Mouse (Mus musculus) heart, embryonic 16.5 days (tissue): ENCODE measurements around the gene Chkb. TPM values are rescaled to one million over a fixed set of nuclear protein-coding genes. Genes with fewer than 3 reads are reported as not detected.

Source experiments
- ATAC-seq: fragments of 200-750 bp; cut with Nextera tagmentation; replicated peaks from 2 replicates; pipeline ENCODE4 v1.8.0; 2017; ENCODE audit warnings: moderate number of reproducible peaks; ENCODE audit not compliant: insufficient read depth, low FRiP score; ENCODE audit errors: extremely low read depth
- H3K27ac ChIP-seq: fragments of 300-500 bp; sonication (generic); 2 replicates; pipeline ENCODE4 v1.5.1; 2014; ENCODE audit warnings: mild to moderate bottlenecking, low read length, control low read depth, moderate library complexity
- H3K27me3 ChIP-seq: fragments of 300-500 bp; sonication (generic); 2 replicates; pipeline ENCODE4 v1.6.1; 2014; ENCODE audit warnings: low read length, mixed read lengths; ENCODE audit not compliant: control insufficient read depth, insufficient read depth
- H3K36me3 ChIP-seq: fragments of 300-500 bp; sonication (generic); 2 replicates; pipeline ENCODE4 v1.6.1; 2014; ENCODE audit not compliant: control insufficient read depth, insufficient read depth
- H3K4me1 ChIP-seq: fragments of 300-500 bp; sonication (generic); 2 replicates; pipeline ENCODE4 v1.6.1; 2014; ENCODE audit warnings: low read length, mixed read lengths; ENCODE audit not compliant: control insufficient read depth, insufficient read depth
- H3K4me2 ChIP-seq: fragments of 300-500 bp; sonication (generic); 2 replicates; pipeline ENCODE4 v1.6.1; 2014; ENCODE audit warnings: low read depth, mild to moderate bottlenecking, control low read depth, low read length
- H3K4me3 ChIP-seq: fragments of 300-500 bp; sonication (generic); 2 replicates; pipeline ENCODE4 v1.5.1; 2014; ENCODE audit warnings: mild to moderate bottlenecking, control low read depth, low read length
- H3K9ac ChIP-seq: fragments of 300-500 bp; sonication (generic); 2 replicates; pipeline ENCODE4 v1.6.1; 2014; ENCODE audit warnings: low read length, control low read depth
- H3K9me3 ChIP-seq: fragments of 300-500 bp; sonication (generic); replicated peaks from 2 replicates; pipeline ENCODE4 v1.6.1; 2016; ENCODE audit warnings: low read length; ENCODE audit not compliant: control insufficient read depth
- WGBS: fragments of 180-500 bp; shearing (Covaris S2); extraction: QIAGEN DNeasy Blood & Tissue Kit; methylation state at CpG from one replicate; pipeline ENCODE4 v1.1.7; 2014; 5-methylcytosine and 5-hydroxymethylcytosine counted together
- polyA plus RNA-seq: library from polyadenylated mRNA; unstranded; fragments of >200 nt; fragmentation: Nextera tagmentation; extraction: Ambion mirVana; gene quantifications from 2 replicates; pipeline ENCODE4 v1.2.1, GENCODE M21; 2015

Gene Chkb
- polyA plus RNA-seq, 1 experiment from 2014 or later = 80.5 TPM

GRCm38 (mm10) chr15:89473921-89474320, 44.2 kb upstream of the Chkb start:
- Histone ChIP-seq H3K9me3 (no peaks in the 10 kb centered on the region), H3K36me3 (no peaks in the 10 kb centered on the region), H3K4me3 (no peak overlapping the region), H3K27me3 (no peaks in the 10 kb centered on the region), H3K27ac (no peak overlapping the region), H3K4me2 (no peak overlapping the region), H3K4me1 (peaks cover 11% of the 10 kb centered on the region), H3K9ac (no peak overlapping the region)
- 97% methylated on average over 8 of the region's 8 CpGs for WGBS
- no peak for ATAC-seq

GRCm38 (mm10) chr15:89473370-89473769, 43.7 kb upstream of the Chkb start:
- no peak for ATAC-seq
- H3K27me3 ChIP-seq = no peaks in the 10 kb centered on the region
- 69% methylated on average over 9 of the region's 9 CpGs for WGBS
- no peak overlapping the region for H3K9ac ChIP-seq
- no peaks in the 10 kb centered on the region for H3K9me3 ChIP-seq
- no peak overlapping the region for H3K4me2 ChIP-seq
- no peak overlapping the region for H3K27ac ChIP-seq
- no peaks in the 10 kb centered on the region for H3K36me3 ChIP-seq
- peaks cover 11% of the 10 kb centered on the region for H3K4me1 ChIP-seq
- H3K4me3 ChIP-seq = no peak overlapping the region

- H3K27me3 ChIP-seq = no peaks in the 10 kb centered on the region
- no peaks in the 10 kb centered on the region for H3K9me3 ChIP-seq
- no peak for ATAC-seq
- H3K4me1 ChIP-seq = peaks cover 6% of the 10 kb centered on the region
- H3K27ac ChIP-seq = no peak overlapping the region
- H3K36me3 ChIP-seq = no peaks in the 10 kb centered on the region
- no peak overlapping the region for H3K9ac ChIP-seq
- H3K4me2 ChIP-seq = no peak overlapping the region
- WGBS = 84% methylated on average over 4 of the region's 4 CpGs
- H3K4me3 ChIP-seq = no peak overlapping the region
Observed at GRCm38 (mm10) chr15:89471476-89471875, 41.8 kb upstream of the Chkb start.

GRCm38 (mm10) chr15:89468577-89468976, 38.9 kb upstream of the Chkb start:
- H3K4me2 ChIP-seq = no peak overlapping the region
- no peaks in the 10 kb centered on the region for H3K36me3 ChIP-seq
- H3K4me1 ChIP-seq = no peaks in the 10 kb centered on the region
- H3K4me3 ChIP-seq = no peak overlapping the region
- no peaks in the 10 kb centered on the region for H3K9me3 ChIP-seq
- ATAC-seq = no peak
- no peak overlapping the region for H3K9ac ChIP-seq
- no peak overlapping the region for H3K27ac ChIP-seq
- no peaks in the 10 kb centered on the region for H3K27me3 ChIP-seq
- 19% methylated on average over 2 of the region's 2 CpGs for WGBS

GRCm38 (mm10) chr15:89465052-89465451, 35.3 kb upstream of the Chkb start:
- no peak overlapping the region for H3K9ac ChIP-seq
- peaks cover 2% of the 10 kb centered on the region; the same call in 1 of the 2 replicates for H3K27me3 ChIP-seq
- no peaks in the 10 kb centered on the region for H3K9me3 ChIP-seq
- no peak for ATAC-seq
- WGBS = 4% methylated on average over 1 of the region's 1 CpGs
- H3K4me2 ChIP-seq = no peak overlapping the region
- no peak overlapping the region for H3K27ac ChIP-seq
- no peak overlapping the region for H3K4me3 ChIP-seq
- no peaks in the 10 kb centered on the region for H3K4me1 ChIP-seq
- H3K36me3 ChIP-seq = no peaks in the 10 kb centered on the region

- no peak overlapping the region for H3K4me2 ChIP-seq
- 37% methylated on average over 5 of the region's 5 CpGs for WGBS
- peaks cover 4% of the 10 kb centered on the region for H3K27me3 ChIP-seq
- H3K9me3 ChIP-seq = no peaks in the 10 kb centered on the region
- H3K4me1 ChIP-seq = no peaks in the 10 kb centered on the region
- no peak overlapping the region for H3K9ac ChIP-seq
- ATAC-seq = no peak
- H3K4me3 ChIP-seq = no peak overlapping the region
- no peak overlapping the region for H3K27ac ChIP-seq
- H3K36me3 ChIP-seq = no peaks in the 10 kb centered on the region
Observed at GRCm38 (mm10) chr15:89463334-89464235, 33.9 kb upstream of the Chkb start.

GRCm38 (mm10) chr15:89462176-89462575, 32.5 kb upstream of the Chkb start:
- no peaks in the 10 kb centered on the region for H3K36me3 ChIP-seq
- H3K4me3 ChIP-seq = no peak overlapping the region
- H3K4me2 ChIP-seq = no peak overlapping the region
- no peak for ATAC-seq
- H3K4me1 ChIP-seq = no peaks in the 10 kb centered on the region
- peaks cover 12% of the 10 kb centered on the region for H3K27me3 ChIP-seq
- no peaks in the 10 kb centered on the region for H3K9me3 ChIP-seq
- WGBS = 71% methylated on average over 7 of the region's 7 CpGs
- no peak overlapping the region for H3K9ac ChIP-seq
- no peak overlapping the region for H3K27ac ChIP-seq

- Histone ChIP-seq H3K4me1 (no peaks in the 10 kb centered on the region), H3K27ac (no peak overlapping the region), H3K36me3 (no peaks in the 10 kb centered on the region), H3K27me3 (peaks cover 12% of the 10 kb centered on the region), H3K9me3 (no peaks in the 10 kb centered on the region), H3K4me2 (no peak overlapping the region), H3K4me3 (no peak overlapping the region), H3K9ac (no peak overlapping the region)
- WGBS = 68% methylated on average over 15 of the region's 15 CpGs
- no peak for ATAC-seq
Observed at GRCm38 (mm10) chr15:89461321-89461720, 31.6 kb upstream of the Chkb start.

GRCm38 (mm10) chr15:89460298-89460697, 30.6 kb upstream of the Chkb start:
- H3K9me3 ChIP-seq = no peaks in the 10 kb centered on the region
- H3K36me3 ChIP-seq = no peaks in the 10 kb centered on the region
- H3K4me3 ChIP-seq = no peak overlapping the region
- H3K27ac ChIP-seq = no peak overlapping the region
- H3K27me3 ChIP-seq = peaks cover 18% of the 10 kb centered on the region
- ATAC-seq = no peak
- no peaks in the 10 kb centered on the region for H3K4me1 ChIP-seq
- WGBS = 55% methylated on average over 10 of the region's 10 CpGs
- no peak overlapping the region for H3K9ac ChIP-seq
- no peak overlapping the region for H3K4me2 ChIP-seq
